Mouse (Mus musculus): ENCODE measurements around the gene Olfr417.
"Not testable (repeated sequence)": the region's sequence is repeated elsewhere in the genome, so short reads cannot be mapped to it uniquely, and the experiment has no call there.

The Olfr417 gene

GRCm38 (mm10) chr1:174364882-174365451, at the start of gene Olfr417:
Olfr417 (plus strand) TSS chr1:174365122.
- no peak for DNase-seq (ENCODE audit: low spot score in 2 of 2)

GRCm38 (mm10) chr1:174317308-174317707, 47.6 kb upstream of the Olfr417 start:
- no peak for DNase-seq (ENCODE audit: low spot score in 2 of 2)

- DNase-seq (ENCODE audit: low spot score in 2 of 2), result no peak
These were observed 34.7 kb upstream of the Olfr417 start, which contains the start of gene Mptx1 for GRCm38 (mm10) chr1:174330218-174330617. Mptx1 (plus strand) TSS chr1:174330518.

DNA sequence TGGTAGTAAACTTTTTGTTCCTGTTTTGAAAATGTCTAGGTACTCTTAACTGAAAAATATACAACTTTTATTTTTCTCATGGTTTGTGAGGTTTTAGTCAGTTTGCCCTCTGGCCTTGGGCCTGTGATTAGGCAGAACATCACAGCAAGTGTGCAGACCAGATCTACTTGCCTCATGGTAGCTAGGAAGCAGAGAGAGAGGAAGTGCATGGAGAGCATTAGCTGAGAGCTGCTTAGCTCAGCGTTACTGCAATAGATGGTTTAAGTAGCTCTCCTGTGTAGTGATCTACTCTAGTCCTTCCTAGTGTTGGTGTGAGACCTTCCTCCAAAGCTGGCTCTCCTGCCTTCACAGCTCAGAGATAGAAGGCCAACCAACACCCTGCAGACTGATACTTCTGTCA, 11.3 kb upstream of the Olfr417 start:
- not testable (repeated sequence) for DNase-seq (ENCODE audit: low spot score in 2 of 2)

DNA sequence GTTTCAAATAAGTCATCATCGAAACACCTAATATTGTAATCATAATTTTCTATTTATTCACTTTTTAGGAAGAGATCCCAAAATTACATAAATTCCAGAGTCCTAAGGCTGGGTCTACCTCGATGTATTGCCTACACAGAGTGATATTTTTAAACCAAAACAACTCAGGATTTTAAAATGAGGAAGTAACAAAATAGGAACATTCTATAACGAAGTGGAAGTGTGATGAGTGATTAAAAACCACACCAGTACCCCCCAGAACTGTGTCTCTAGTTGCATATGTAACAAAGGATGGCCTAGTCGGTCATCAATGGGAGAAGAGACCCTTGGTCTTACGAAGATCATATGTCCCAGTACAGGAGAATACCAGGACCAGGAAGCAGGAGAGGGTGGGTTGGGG, 10.3 kb upstream of the Olfr417 start:
- no peak for DNase-seq (ENCODE audit: low spot score in 2 of 2)

- DNase-seq (ENCODE audit: low spot score in 2 of 2), result no peak
These were observed 8.9 kb downstream of the Olfr417 start for GRCm38 (mm10) chr1:174373799-174374198.

DNA sequence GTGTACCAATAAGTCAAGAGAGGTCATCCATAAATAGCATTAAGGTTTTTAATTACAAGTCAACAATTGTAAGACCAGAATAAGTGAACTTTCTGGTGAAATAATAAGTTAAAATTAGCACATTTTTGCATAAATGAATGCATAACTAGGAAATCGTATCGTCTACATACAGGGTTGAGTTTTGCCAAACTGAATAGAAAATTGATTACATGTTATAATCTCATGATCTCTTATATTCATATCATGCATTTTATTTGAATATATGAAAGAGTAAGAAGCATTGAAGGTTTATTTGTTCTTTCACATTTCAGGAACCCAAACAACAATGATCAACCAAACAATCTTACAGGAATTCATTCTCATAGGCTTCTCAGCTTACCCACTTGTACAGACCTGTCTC, 25.8 kb downstream of the Olfr417 start, which contains the start of gene Olfr248:
Gene Olfr248, plus strand, starts transcription at position 301 of the 400 bp plus-strand sequence.
- DNase-seq (ENCODE audit: low spot score in 2 of 2), result no peak

DNA sequence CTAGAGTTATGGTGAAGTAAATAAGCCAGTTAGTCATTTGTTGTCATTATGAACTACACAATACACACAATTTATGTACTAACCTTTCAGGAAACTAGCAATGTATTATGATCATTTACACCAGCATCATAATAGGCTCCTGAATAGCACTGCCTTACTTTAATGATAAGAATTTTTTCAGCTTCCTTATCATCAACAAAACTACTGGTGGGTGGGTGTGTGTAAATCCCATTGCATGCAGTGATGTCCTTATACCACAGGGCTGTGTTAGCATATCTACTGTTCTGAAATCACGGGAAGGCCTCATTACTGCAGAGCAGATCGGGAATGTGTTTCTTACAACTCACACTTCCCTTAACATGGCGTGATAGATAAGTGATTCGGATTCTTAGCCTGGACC, 58.0 kb downstream of the Olfr417 start:
- DNase-seq (ENCODE audit: low spot score in 2 of 2), result no peak

GRCm38 (mm10) chr1:174423764-174424163, 58.8 kb downstream of the Olfr417 start, which contains the start of gene Olfr414:
Olfr414 (plus strand) TSS chr1:174424064.
- DNase-seq (ENCODE audit: low spot score in 2 of 2), result no peak

Data from left cerebral cortex, adult 9 months (tissue).